Mouse (Mus musculus) adrenal gland, adult (tissue): ENCODE results near the gene Gm21987.

Source experiments
- DNase-seq, 2 experiments: peaks; one replicate each; pipeline ENCODE4 v3.0.0; 2022 to 2023; ENCODE audit warnings: low spot score in 1 of 2; ENCODE audit not compliant: inconsistent age in 2 of 2

The Gm21987 gene

DNA sequence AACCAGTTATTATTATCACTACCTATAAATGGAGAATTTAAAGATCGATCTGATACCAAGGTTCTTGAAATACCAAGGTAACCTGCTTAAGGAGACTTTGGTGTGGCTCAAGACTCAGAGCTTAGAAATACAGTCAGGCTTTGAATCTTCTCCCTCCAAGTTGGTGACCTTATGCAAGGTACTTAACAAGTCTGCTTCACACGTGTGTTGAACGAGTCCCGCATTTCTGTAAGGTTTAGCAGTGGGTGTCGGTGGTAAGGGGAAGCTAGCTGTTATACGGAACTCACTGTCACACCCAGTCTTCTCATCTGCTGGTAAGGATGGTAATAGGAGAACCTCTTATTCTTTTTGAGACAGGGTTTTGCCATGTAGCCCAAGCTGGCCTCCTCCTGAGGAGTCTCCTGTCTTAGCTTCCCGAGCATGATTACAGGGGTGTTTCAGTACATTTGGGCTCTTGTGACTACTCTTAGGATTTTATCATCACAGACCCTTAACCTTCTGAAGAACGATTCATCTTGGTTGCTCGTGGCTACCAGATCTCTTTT is 1.4 kb downstream of the Gm21987 start:
- no peak for DNase-seq

DNA sequence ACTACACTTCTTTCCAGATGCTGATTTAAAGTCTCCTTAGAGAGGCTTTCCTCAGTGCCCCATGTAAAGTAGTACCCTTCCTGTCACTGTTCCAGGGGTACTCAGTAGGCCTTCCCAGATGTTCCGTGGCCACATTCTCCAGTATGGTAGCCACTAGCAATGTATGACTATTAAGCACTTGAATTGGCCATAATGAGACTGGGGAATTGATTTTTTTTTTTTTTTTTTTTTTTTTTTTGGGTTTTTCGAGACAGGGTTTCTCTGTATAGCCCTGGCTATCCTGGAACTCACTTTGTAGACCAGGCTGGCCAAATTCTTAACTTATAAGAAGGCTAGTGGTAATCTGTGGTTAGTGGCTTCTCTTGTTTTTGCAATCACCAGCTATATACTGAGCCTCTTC is 3.0 kb downstream of the Gm21987 start:
- DNase-seq, result peak in 1 of 2 experiments; percentile 18

DNA sequence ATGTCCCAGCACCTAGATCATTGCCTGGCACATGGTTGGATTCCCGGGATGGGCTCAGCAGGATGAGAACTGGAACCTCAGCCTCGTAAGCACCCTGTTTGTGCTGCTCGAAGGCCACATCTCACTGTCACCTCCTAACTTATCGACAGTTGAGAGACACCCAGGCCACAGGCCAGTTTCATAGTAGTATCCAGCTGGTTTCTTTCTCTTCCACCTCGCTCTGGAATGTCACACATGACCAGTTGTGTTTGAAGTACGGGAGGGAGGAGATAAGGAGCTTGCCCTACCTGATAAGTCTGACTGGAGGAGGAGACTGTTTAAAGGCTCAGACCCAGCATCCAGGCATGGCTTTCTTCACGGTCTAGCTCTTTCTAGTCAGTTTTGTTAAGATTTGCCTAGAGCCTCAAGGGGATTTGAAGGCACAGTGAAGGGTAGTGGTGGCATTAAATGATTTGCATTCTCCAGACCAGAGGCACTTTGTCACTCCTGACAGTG is 3.6 kb downstream of the Gm21987 start:
- peak in 1 of 2 experiments; percentile 19 for DNase-seq

DNA sequence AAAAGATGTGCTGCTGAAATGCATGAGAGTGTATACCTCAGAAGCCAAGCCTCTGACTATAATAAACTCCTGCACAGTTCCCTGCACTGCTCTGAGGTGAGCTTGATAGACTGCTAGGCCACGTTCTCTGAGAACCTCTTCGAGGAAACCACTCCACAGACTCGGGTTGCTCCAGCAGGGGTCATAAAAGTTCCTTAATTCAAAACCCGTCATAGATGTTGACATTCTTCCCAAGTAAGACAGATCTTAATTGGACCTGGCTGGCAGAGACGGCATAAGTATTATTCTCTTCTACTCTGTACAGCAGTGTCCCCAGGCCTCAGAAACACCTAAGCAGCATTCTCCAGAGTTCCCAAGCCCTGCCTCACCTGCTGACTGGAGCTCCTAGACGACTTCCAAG is 4.1 kb downstream of the Gm21987 start:
- DNase-seq, result no peak

DNA sequence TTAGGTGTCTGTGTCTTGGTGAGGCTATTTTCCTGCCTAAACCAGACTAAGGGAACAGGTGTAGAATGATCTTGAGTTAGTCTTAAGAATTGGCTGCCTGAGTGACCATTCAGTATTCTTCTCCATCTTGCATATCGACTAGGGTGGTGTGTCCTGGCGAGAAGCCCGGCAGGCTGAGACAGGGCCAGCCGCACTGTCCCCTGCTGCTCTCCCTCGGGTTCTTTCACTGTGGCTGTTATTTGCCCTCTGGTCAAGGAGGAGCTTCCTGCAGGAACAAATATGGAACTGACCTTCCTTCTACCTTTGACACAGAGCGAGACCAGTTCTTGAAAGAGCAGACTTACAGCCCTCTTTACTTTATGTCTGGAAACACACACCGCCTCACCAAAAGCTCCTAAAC is 5.2 kb downstream of the Gm21987 start:
- peak in 1 of 2 experiments; percentile 63 for DNase-seq

DNA sequence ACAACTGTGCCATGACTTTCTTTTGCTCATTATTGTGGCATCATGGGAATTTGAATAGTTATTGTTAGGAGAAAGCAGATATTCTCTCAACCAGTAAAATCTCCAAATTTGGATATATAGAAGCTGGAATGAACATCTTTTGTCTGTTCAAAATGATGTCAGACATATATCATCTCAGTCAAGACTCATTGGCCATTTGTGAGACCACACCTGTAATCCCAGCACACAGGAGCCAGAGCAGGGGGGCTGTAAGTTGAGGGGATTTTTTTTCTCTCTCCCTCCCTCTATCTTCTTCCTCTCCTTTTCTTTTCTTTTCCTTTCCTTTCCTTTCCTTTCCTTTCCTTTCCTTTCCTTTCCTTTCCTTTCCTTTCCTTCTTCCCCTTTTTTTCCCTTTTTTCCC is 6.0 kb downstream of the Gm21987 start:
- no peak for DNase-seq

DNA sequence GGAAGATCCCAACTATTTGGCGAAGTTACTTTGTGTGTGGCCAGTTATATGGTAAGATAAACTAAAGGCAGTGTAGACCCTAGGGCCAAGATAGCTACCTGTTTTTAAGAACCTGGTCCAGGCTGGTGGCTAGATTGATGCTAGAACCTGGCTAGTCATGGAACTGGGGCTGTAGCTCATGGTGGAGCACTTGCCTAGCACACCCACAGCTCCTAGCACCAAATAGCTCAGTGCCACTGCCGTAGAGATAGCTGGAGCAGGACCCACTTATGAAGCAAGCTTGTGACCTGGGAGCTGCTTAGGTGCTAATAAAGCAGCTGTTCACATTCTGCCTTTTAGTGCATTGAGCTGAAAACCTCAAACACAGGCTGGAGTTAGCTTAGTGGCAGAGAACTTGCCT is 6.8 kb downstream of the Gm21987 start:
- DNase-seq, result no peak

DNA sequence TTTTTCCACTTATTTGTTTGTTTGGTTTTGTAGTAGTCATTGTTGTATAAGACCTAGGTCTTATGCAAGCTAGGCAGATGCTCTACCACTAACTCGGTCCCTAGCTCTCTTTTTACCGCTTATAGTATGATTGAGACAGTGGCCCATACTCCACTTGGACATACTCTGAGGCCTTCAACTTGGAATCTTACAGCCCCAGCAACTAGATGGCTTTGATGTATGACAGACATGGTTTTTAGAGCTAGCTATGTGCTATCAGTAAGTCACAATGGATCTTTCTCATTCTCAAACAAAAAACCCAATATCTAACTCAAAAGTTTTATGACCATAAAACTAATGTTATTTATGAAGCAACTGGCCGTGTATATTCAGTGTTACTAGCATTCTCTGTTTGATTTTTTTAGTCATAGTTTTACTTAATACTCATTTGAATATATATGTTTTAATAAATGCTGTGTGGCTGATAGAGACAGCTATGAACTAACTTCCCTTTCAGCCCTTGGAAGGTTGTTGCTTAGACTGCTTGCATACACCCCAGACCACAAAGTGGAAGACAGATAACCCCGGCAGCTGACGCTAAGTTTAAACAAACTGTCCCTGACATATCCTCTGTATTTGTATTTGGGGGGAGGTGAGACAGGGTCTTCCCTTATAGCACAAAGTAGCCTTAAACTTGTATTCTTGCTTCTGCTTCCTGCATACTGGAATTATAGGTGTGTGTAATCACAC is 7.5 kb downstream of the Gm21987 start:
- no peak for DNase-seq

DNA sequence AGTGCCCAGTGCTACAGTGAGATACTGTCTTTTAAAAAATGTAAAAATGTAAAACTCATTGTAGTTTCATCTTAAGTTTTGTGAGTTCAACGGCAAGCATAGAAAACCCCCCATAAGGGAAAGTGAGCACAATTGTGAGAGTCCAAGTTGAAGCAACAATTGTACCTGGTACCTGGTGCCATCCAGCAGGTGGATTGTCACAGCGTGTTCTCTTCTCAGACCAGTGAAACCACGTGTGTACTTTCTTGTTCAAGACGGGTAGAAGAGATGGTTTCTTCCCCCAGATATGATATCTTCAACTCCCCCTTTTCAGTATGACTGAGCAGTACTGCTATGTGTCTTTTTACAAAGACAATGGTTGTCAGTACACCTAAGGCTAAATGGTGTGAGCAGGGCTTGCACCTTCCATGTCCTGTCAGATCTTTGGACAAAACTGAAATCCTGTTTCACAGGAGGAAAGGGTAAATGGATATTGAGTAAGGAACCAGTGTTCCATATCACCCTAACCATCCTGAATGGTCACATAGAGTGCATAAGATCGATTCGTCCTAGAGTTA is 11.5 kb downstream of the Gm21987 start:
- no peak for DNase-seq

DNA sequence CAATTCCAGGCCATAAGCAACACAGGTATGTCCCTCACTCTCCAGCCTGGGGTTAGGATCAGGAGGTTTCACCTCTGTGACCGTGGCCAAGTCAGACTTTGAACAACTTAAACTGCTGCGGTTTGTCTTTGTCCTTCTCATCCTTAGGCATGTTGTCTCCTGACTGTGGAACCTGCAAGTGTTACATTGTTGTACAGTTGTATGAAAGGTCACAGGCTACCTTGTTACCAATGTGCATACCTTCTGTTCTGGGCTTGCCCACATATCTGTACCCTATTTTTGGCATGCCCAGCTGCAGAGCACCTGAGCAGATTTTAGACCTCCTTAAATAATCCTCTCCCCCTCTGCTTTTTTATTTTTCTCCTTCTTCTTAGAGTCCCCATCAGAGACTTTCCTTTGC is 12.4 kb downstream of the Gm21987 start:
- DNase-seq, result no peak

DNA sequence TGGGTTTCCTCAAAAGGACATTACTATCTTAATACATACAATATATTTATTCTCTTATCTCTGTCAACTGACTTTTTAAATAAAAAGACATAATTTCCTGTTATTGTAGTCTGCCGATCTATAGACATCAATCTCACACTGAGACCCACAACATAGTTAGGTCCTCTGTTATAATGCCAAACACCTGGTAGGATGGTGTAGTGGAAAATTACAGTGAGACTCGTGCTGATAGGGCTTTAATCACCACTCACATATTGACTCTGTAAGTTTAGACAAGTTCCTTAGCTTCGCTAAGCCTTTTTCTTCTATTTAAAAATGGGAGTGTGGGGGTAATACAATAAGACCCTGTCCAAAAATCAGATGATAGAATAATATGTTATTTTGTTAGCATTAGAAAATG is 13.0 kb downstream of the Gm21987 start:
- DNase-seq, result no peak

DNA sequence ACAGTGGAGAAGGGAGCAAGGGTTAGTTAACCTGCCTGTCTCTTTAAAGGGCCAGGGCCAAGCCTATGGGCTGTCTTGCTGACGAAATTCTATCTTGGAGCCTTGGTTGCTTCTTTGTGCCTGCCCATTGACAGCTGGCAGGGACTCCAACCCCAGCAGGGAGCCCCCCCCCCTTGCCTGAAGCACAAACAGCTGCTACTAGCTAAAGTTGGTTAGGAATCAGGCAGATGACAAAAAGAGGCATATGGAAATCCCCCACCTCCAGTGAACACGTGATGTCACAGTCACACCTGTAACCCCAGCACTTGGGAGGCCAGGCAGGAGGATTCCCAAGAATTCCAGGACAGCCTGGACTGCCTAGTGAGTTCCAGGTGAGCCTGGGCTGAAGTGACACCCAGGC is 13.5 kb downstream of the Gm21987 start:
- no peak for DNase-seq

DNA sequence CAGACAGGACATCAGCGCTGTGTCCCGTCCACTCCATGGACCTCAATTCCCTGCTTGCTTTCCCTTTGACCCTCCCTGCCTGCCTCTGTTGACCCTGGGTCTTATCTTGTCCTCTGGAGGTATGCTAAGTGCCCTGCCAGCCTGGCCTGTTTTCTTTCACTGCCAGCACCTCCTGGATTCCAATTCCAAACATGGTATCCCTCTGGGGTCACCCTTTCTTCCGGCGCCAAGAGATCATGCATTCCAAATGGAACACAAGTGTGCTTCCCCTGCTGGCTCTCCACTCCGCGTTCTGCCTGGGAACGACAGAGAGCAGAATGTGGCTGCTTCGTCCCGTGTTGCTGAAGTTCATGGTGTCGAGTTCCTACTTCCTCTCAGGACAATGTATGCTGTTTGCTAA is 15.1 kb downstream of the Gm21987 start, which contains the start of gene Popdc2:
Gene Popdc2 (plus strand): TSS at position 277 of the 400 bp plus-strand sequence.
- no peak for DNase-seq

DNA sequence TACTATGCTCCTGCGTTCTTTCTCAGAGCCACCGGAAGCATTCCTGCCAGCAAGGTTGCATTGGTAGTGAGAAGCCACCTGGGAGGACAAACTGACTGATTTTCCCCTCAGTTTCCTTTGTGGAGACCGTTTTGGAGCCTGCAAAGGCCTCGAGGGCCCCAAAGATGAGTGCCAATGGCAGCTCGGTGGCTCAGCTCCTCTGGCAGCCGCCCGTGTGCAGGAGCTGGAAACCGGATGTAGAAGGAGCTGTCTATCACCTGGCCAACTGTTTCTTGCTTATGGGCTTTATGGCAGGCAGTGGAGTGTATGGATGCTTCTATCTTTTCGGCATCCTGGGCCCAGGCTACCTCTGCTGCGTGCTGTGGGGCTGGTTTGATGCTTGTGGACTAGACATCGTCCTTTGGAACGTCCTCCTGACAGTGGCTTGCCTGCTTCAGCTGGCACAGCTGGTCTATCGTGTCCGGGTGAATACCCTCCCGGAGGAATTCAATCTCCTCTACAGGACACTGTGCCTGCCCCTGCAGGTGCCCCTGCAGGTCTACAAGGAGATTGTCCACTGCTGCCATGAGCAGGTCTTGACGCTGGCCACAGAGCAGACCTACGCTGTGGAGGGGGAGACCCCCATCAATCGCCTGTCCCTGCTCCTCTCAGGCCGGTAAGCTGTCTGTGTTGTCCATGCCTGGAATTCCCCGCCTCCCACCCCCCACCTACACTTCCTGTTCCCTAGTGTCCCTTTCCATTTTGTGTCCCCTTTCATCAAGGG is 15.8 kb downstream of the Gm21987 start:
- DNase-seq, result no peak

DNA sequence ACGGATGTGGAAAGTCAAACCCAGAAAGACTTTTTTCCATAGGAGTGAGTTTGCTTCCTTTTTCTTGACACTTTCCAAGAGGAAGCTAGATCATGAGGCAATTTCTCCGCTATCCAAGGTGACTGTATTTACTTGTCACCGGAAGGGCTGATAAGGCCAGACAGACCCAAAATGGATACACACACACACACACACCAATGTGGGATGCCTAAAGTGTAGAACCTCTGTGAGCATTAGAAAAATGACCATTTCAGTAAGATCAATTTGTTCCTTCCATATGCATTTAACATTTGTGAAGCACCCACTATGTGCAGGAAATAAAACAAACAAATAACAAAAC is 16.4 kb downstream of the Gm21987 start:
- no peak for DNase-seq

DNA sequence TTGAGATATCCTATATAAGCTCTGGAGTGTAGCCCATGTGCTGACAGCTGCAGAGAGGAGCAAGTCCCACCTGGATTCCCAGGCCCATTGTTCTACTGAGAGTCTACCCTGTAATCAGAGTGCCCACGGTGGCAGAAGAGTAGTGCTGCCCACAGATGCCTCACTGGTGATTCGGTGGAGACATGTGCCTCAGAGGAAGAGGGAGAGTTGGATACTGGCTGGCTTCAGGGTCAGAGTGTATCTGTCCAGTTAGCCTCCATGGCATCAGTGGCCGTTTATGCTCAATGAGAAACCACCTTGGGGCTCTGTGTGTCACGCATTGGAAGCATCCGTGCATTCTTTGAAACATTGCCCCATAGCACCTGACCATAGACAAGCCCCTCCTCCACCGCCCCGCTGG is 16.8 kb downstream of the Gm21987 start:
- no peak for DNase-seq

DNA sequence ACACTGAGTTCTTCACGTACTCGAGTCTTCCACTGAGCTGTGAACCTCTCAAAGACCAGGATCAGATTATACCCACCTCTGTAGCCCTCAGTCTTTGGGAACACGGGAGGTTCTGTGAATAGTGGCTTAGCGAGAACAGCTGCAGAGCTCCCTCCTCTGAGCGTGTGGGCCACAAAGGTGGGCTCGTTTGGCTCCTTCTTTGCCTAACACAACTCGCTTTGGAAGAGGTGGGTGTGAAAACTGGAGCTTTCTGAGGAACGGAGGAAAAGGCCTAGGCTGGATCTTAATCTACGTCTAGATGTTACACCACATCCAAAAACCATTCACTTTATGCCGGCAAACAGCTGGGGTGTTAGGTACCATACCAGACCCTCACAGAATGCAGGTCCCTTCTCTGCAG is 18.6 kb downstream of the Gm21987 start:
- DNase-seq, result no peak

DNA sequence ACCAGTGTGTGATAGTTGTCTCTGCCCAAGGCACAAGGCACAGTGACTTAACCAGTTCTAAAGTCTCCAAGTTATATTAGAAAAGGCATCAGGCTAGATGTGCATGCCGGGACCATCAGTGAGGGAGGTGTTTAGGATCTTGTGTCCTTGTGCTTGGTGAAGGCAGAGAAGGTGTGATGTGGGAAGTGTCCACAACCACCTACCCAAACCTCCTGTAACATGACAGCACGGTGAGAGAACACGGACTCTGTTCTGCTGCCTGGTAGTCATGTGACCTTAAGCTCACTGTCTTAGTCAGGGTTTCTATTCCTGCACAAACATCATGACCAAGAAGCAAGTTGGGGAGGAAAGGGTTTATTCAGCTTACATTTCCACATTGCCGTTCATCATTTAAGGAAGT is 19.4 kb downstream of the Gm21987 start:
- no peak for DNase-seq

DNA sequence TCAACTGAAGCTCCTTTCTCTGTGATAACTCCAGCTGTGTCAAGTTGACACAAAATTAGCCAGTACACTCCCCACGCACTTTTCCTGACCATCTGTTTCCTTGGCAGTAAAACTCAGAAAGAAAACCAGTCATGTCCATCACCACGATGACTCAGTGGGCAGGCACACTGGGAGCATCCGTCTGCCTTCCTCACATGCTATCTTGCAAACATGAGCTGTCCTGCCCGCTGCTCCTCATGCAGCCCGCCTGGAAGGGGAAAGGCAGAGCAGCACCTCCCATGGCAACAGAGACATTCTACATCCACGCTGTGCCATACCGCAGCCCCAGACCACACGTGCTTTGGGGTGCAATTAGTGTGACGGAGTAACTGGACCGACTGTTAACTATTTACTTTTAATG is 21.5 kb downstream of the Gm21987 start:
- no peak for DNase-seq

DNA sequence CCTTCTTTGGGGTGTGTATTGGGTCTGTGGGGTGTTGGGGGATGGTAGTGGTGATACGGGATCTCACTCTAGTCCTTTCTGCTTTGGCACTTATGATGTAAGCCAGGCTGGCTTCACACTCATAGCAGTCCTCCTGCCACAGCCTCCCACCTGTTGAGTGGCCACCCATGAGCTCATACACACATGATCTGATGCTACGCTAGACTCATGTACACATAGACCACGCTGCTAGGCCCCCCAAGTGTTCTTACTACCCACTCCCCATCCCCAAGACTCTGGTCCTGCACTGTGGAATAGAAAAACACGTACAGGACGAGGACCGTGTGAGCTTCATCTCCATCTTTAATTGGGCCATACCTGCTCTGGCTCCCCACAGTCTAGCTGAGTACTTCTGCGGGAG is 22.2 kb downstream of the Gm21987 start:
- DNase-seq, result no peak

DNA sequence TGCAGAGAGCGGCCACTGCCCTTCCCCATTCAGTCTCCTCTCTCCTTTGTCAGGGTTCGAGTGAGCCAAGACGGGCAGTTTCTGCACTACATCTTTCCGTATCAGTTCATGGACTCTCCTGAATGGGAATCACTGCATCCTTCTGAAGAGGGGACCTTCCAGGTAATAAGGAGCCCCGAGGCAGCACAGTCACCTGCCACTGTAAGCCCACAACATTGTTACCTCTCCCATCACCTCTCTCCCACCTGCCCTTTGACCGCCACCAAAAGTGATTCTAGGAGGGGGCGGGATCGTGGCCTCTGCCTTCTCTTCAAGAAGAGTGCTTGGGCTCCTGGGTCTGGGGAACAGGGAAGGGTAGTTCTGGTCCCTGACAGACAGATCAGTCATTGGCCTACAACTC is 22.6 kb downstream of the Gm21987 start:
- DNase-seq, result no peak

DNA sequence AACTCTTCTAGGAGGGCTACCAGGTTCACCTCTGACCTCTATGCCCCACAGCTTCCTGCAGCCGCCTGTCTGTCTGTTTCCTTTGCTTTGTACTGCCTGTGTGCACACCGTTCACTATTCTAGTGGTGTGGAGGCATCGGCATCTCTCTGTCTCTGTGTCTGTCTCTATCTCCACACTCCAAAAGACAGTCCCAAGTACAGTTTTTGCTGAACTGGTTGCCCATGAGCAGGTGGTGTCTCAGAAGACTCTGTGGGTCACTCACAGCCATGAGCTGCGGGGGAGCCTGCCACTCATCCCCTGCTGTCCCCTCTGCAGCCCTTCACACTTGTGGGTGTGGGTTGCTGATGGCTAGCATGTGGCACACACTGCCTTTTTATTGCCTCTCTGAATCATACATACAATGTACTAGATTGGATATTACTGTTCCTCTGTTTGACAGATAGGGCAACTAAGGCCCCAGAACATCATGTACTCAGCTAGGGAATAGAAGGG is 23.2 kb downstream of the Gm21987 start:
- no peak for DNase-seq
